Mouse (Mus musculus) heart, embryonic 14.5 days (tissue): ENCODE data around the gene Mrpl37. TPM values are rescaled to one million over a fixed set of nuclear protein-coding genes. Genes with fewer than 3 reads are reported as not detected.
A peak's percentile ranks its signal among the peaks of the same experiment; 100 is the strongest.

ENCODE experiments used
- ATAC-seq: fragments of 200-750 bp; cut with Nextera tagmentation; 2 replicates; pipeline ENCODE4 v1.8.0; 2017; ENCODE audit warnings: low read depth, moderate TSS enrichment; ENCODE audit not compliant: insufficient number of reproducible peaks, insufficient read depth, low FRiP score
- H3K27ac ChIP-seq, 2 experiments: fragments of 200-500 bp in 1 of 2; fragments of 300-500 bp in 1 of 2; sonication (generic) in 1 of 2; replicated peaks in 1 of 2; 2 replicates each; pipeline ENCODE4 v1.5.1; 2012 to 2014; ENCODE audit warnings: low read depth in 2 of 2, low read length in 2 of 2, control low read depth in 1 of 2, mild to moderate bottlenecking in 1 of 2, mixed read lengths in 1 of 2; ENCODE audit not compliant: control insufficient read depth in 1 of 2, insufficient read depth in 1 of 2
- H3K27me3 ChIP-seq: fragments of 300-500 bp; sonication (generic); 2 replicates; pipeline ENCODE4 v1.6.1; 2014; ENCODE audit warnings: mild to moderate bottlenecking, low read length, control low read depth; ENCODE audit not compliant: control insufficient read depth, insufficient read depth
- H3K36me3 ChIP-seq: fragments of 300-500 bp; sonication (generic); 2 replicates; pipeline ENCODE4 v1.6.1; 2014; ENCODE audit warnings: mild to moderate bottlenecking, control low read depth, low read length, mixed read lengths; ENCODE audit not compliant: control insufficient read depth, insufficient read depth
- H3K4me1 ChIP-seq, 2 experiments: fragments of 200-500 bp in 1 of 2; fragments of 300-500 bp in 1 of 2; sonication (generic) in 1 of 2; 2 replicates each; pipeline ENCODE4 v1.6.1; 2012 to 2014; ENCODE audit warnings: low read length in 2 of 2, control low read depth in 1 of 2, mixed read lengths in 1 of 2; ENCODE audit not compliant: control insufficient read depth in 2 of 2, insufficient read depth in 2 of 2
- H3K4me2 ChIP-seq: fragments of 300-500 bp; sonication (generic); 2 replicates; pipeline ENCODE4 v1.6.1; 2014; ENCODE audit warnings: mild to moderate bottlenecking, low read length
- H3K4me3 ChIP-seq, 2 experiments: fragments of 200-500 bp in 1 of 2; fragments of 300-500 bp in 1 of 2; sonication (generic) in 1 of 2; 2 replicates each; pipeline ENCODE4 v1.5.1; 2012 to 2014; ENCODE audit warnings: low read length in 2 of 2, mild to moderate bottlenecking in 2 of 2, control low read depth in 1 of 2, low read depth in 1 of 2, moderate library complexity in 1 of 2; ENCODE audit not compliant: control insufficient read depth in 1 of 2, insufficient read depth in 1 of 2
- H3K9ac ChIP-seq: fragments of 300-500 bp; sonication (generic); 2 replicates; pipeline ENCODE4 v1.6.1; 2014; ENCODE audit warnings: mild to moderate bottlenecking, low read length
- H3K9me3 ChIP-seq: fragments of 300-500 bp; sonication (generic); 2 replicates; pipeline ENCODE4 v1.6.1; 2016; ENCODE audit warnings: low read length, control low read depth; ENCODE audit not compliant: control insufficient read depth
- WGBS: fragments of 180-500 bp; shearing (Covaris S2); extraction: QIAGEN DNeasy Blood & Tissue Kit; methylation state at CpG from one replicate; pipeline ENCODE4 v1.1.7; 2014; 5-methylcytosine and 5-hydroxymethylcytosine counted together
- polyA plus RNA-seq: library from polyadenylated mRNA; unstranded; fragments of >200 nt; fragmentation: Nextera tagmentation; extraction: Ambion mirVana; gene quantifications from 2 replicates; pipeline ENCODE4 v1.2.1, GENCODE M21; 2014

Mrpl37 gene
- polyA plus RNA-seq, 1 experiment from 2014 or later: 103 TPM

- no peak overlapping the region for H3K4me2 ChIP-seq
- no peaks in the 10 kb centered on the region for H3K27me3 ChIP-seq
- H3K27ac ChIP-seq: no peak overlapping the region
- H3K4me3 ChIP-seq: no peak overlapping the region
- no peaks in the 10 kb centered on the region for H3K9me3 ChIP-seq
- WGBS: 48% methylated on average over 5 of the region's 5 CpGs
- peaks cover 45% of the 10 kb centered on the region for H3K36me3 ChIP-seq
- H3K9ac ChIP-seq: no peak overlapping the region
- ATAC-seq: no peak
- no peaks in the 10 kb centered on the region for H3K4me1 ChIP-seq
These were observed 13.6 kb downstream of the Mrpl37 start for GRCm38 (mm10) chr4:107052962-107053553.

GRCm38 (mm10) chr4:107051889-107052288 is 14.8 kb downstream of the Mrpl37 start:
- H3K4me3 ChIP-seq: no peak overlapping the region
- peaks cover 45% of the 10 kb centered on the region for H3K36me3 ChIP-seq
- H3K9me3 ChIP-seq: no peaks in the 10 kb centered on the region
- ATAC-seq: no peak
- 34% methylated on average over 4 of the region's 4 CpGs for WGBS
- no peak overlapping the region for H3K27ac ChIP-seq
- no peaks in the 10 kb centered on the region for H3K4me1 ChIP-seq
- H3K27me3 ChIP-seq: no peaks in the 10 kb centered on the region
- H3K4me2 ChIP-seq: no peak overlapping the region
- H3K9ac ChIP-seq: no peak overlapping the region

- peaks cover 61% of the 10 kb centered on the region for H3K36me3 ChIP-seq
- H3K9me3 ChIP-seq: no peaks in the 10 kb centered on the region
- no peaks in the 10 kb centered on the region for H3K27me3 ChIP-seq
- no peaks in the 10 kb centered on the region for H3K4me1 ChIP-seq
- H3K4me3 ChIP-seq: no peak overlapping the region
- no peak overlapping the region for H3K27ac ChIP-seq
- 96% methylated on average over 11 of the region's 11 CpGs for WGBS
- H3K4me2 ChIP-seq: no peak overlapping the region
- H3K9ac ChIP-seq: no peak overlapping the region
- ATAC-seq: no peak
These were observed 18.0 kb downstream of the Mrpl37 start for GRCm38 (mm10) chr4:107048568-107049162.

DNA sequence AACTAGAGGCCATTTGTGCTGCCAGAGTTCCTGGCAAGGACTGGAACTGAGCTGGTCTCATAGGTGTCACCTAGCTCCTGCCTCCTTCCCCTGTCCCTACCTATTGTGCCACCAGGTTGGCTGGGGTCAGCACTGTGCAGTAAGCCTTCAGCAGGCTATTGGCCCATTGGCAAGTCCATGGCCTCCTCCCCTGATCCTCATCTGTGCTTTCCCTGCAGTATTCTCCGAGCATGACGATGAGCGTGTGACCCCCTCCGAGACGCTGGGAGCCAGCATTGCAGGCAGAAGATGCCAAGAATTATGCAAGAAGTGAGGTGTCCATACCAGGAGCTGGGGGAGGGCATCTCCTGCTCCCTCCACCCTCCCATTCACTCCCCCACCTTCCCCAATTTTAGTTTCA is 18.9 kb downstream of the Mrpl37 start:
- H3K4me3 ChIP-seq: no peak overlapping the region
- no peak overlapping the region for H3K4me2 ChIP-seq
- H3K9me3 ChIP-seq: no peaks in the 10 kb centered on the region
- H3K9ac ChIP-seq: no peak overlapping the region
- no peak for ATAC-seq
- H3K27ac ChIP-seq: no peak overlapping the region
- 80% methylated on average over 5 of the region's 5 CpGs for WGBS
- peaks cover 67% of the 10 kb centered on the region for H3K36me3 ChIP-seq
- H3K27me3 ChIP-seq: no peaks in the 10 kb centered on the region
- H3K4me1 ChIP-seq: no peaks in the 10 kb centered on the region

DNA sequence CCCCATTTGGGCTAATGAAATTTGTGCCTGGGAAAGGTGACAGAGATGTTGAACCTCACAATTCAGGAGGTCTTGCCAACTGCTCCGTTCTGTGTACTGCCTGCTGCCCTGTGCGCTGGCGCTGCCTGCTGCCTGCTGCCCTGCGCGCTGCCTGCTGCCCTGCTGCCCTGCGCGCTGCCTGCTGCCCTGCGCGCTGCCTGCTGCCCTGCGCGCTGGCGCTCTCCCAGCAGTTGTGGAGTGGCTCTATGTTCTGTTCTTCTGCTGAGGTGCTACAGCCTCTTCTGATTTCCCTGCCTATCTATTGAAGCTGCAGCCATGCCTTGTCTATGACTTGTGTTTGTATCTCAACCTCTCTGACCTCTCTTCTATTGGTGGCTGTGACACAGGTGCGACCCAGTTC is 21.5 kb downstream of the Mrpl37 start:
- ATAC-seq: no peak
- 96% methylated on average over 13 of the region's 13 CpGs for WGBS
- no peaks in the 10 kb centered on the region for H3K9me3 ChIP-seq
- no peaks in the 10 kb centered on the region for H3K27me3 ChIP-seq
- no peak overlapping the region for H3K4me2 ChIP-seq
- H3K27ac ChIP-seq: no peak overlapping the region
- H3K4me3 ChIP-seq: no peak overlapping the region
- no peaks in the 10 kb centered on the region for H3K4me1 ChIP-seq
- H3K9ac ChIP-seq: no peak overlapping the region
- peaks cover 90% of the 10 kb centered on the region for H3K36me3 ChIP-seq

DNA sequence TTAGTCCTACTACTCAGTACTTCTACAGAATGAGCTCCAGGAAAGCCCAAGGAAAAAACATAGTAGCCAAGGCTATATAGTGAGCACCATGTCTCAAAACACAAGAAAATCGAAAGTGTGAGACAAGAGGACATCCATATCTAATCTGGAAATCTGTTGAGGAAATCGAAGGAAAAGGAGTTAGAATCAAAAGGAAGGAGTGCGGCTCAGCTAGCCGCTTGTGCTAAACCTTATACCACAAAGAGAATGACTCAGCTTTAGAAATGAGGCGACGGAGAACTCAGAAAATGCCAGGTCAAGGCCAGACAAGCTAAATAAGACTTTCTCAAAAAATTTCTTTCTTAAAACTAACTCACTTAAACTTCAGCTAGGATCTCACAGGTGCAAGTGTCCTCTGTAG is 24.4 kb downstream of the Mrpl37 start:
- Histone ChIP-seq H3K4me1 (peaks cover 5 to 8% of the 10 kb centered on the region in 2 experiments; a peak in 2 of 4 replicates), H3K4me2 (no peak overlapping the region), H3K36me3 (peaks cover 93% of the 10 kb centered on the region), H3K27ac (no peak overlapping the region), H3K27me3 (no peaks in the 10 kb centered on the region), H3K4me3 (no peak overlapping the region), H3K9ac (no peak overlapping the region), H3K9me3 (no peaks in the 10 kb centered on the region)
- ATAC-seq: no peak
- 86% methylated on average over 6 of the region's 6 CpGs for WGBS

- H3K36me3 ChIP-seq: peaks cover 90% of the 10 kb centered on the region
- no peaks in the 10 kb centered on the region for H3K9me3 ChIP-seq
- H3K27me3 ChIP-seq: no peaks in the 10 kb centered on the region
- peaks cover 5 to 8% of the 10 kb centered on the region in 2 experiments; a peak in 2 of 4 replicates for H3K4me1 ChIP-seq
- ATAC-seq: no peak
- H3K4me2 ChIP-seq: no peak overlapping the region
- H3K4me3 ChIP-seq: no peak overlapping the region
- 0 out of 4 replicates have a peak overlapping the region, but pooled peaks of 1 of the 2 experiments have one; percentile 33 for H3K27ac ChIP-seq
- 57% methylated on average over 8 of the region's 8 CpGs for WGBS
- no peak overlapping the region for H3K9ac ChIP-seq
These were observed 27.4 kb downstream of the Mrpl37 start for GRCm38 (mm10) chr4:107039270-107039669.
